8 mouse cellular contexts compared by ENCODE assay signal in the genomic region with DNA sequence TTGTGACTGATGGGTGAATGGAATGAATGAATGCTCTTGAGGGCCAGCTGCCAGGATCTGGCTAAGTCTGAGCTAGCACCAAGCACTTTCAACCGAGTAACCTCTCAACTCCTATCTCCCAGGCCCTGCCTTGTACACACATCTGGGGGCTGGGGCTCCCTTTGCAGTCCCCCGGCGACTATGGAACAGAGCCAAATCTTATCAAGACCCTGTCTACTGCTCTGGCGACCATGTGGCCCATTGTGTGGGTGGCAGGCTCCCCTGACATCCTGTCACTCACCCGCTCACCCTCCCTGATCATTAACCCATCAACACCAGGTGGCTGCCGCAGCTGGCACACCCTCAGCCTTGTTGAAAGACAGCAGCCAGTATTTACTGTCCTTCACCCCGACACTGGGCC. TPM values are rescaled to one million over a fixed set of nuclear protein-coding genes. Genes with fewer than 3 reads are reported as not detected.
DNase-seq lines count a peak whose midpoint lies in the region; ATAC-seq and TF ChIP-seq lines count a peak whose summit lies in the region.
"Had no signal": no experiment of that assay in that cellular context is flagged by ENCODE, and none has a peak within 500 bp of the region (broad histone marks: within the 10 kb centered on the region; RNA-seq: fewer than 3 reads in every experiment).

No protein-coding gene starts in this region.

- H3K9ac ChIP-seq in heart, embryonic 16.5 days (ENCODE audit: low read length), result no peak overlapping the region

- DNase-seq in A20 (ENCODE audit: low read depth, low spot score), result peak; percentile 89
- peak; percentile 78 for DNase-seq in CD4-positive helper T cell, adult 2 months (ENCODE audit: low read depth, low spot score)
- DNase-seq in yolk sac, embryonic 10.5 days (ENCODE audit: low spot score), result no peak
- DNase-seq in right cerebral cortex, postnatal 10 days (ENCODE audit: low spot score in 2 of 2), result no peak
- DNase-seq in gastrocnemius, postnatal 10 days, result no peak
- DNase-seq: gastrocnemius, postnatal 14 days had no signal

- H3K27ac ChIP-seq in heart, embryonic 16.5 days (ENCODE audit: low read length), result peak overlapping the region; percentile 2; the same call in 1 of the 2 replicates

- H3K4me1 ChIP-seq in heart, embryonic 16.5 days (ENCODE audit: control insufficient read depth, insufficient read depth, low read length), result peaks cover 49% of the 10 kb centered on the region

- H3K79me2 ChIP-seq in myocyte (ENCODE audit: control insufficient read depth, insufficient read depth), result peaks cover 29% of the 10 kb centered on the region

- no peak overlapping the region for H3K4me3 ChIP-seq in heart, embryonic 16.5 days (ENCODE audit: low read length)
- H3K4me3 ChIP-seq in myocyte, result no peak overlapping the region

- H3K36me3 ChIP-seq in heart, embryonic 16.5 days (ENCODE audit: control insufficient read depth, insufficient read depth), result no peaks in the 10 kb centered on the region
- H3K36me3 ChIP-seq in myocyte (ENCODE audit: control insufficient read depth, insufficient read depth), result no peaks in the 10 kb centered on the region

- H3K4me2 ChIP-seq in heart, embryonic 16.5 days (ENCODE audit: low read depth, low read length), result no peak overlapping the region
- H3K4me2 ChIP-seq in myocyte (ENCODE audit: low read depth), result peak overlapping the region; percentile 41

- no peak for TF ChIP-seq POLR2A in myocyte (IDR thresholded peaks at IDR 0.05; ENCODE audit: insufficient read length, low read depth)

- H3ac ChIP-seq in myocyte (ENCODE audit: control insufficient read depth, insufficient read length), result no peak overlapping the region

- ATAC-seq in heart, embryonic 16.5 days (replicated peaks; ENCODE audit: extremely low read depth, insufficient read depth, low FRiP score), result no peak

- H3K27me3 ChIP-seq in heart, embryonic 16.5 days (ENCODE audit: control insufficient read depth, insufficient read depth, low read length), result peaks cover 2% of the 10 kb centered on the region; the same call in 1 of the 2 replicates
- H3K27me3 ChIP-seq in myocyte (ENCODE audit: control insufficient read depth, insufficient read depth, insufficient read length), result no peaks in the 10 kb centered on the region

- no peaks in the 10 kb centered on the region for H3K9me3 ChIP-seq in heart, embryonic 16.5 days (replicated peaks; ENCODE audit: control insufficient read depth, low read length)

- WGBS in heart, embryonic 16.5 days, result 10% methylated on average over 7 of the region's 7 CpGs

TF ChIP-seq in myocyte, 11 proteins besides CTCF, POLR2A, EP300 and RAD21:
- peak in 1 of 3 experiments; percentile 86 for TF ChIP-seq MYOD1 (IDR thresholded peaks at IDR 0.05; ENCODE audit: control insufficient read depth in 1 of 3, insufficient read length in 2 of 3, low read depth in 2 of 3)
- TF ChIP-seq MAX (IDR thresholded peaks at IDR 0.05; ENCODE audit: low read depth), result no peak
- TF ChIP-seq MYOG (IDR thresholded peaks at IDR 0.05; ENCODE audit: control insufficient read depth in 1 of 3, insufficient read depth in 1 of 3, insufficient read length in 2 of 3, low read depth in 2 of 3), result peak in 1 of 3 experiments; percentile 41

RNA-seq across cellular contexts. Expression of a gene that starts 1.9 kb away (rescaled TPM):
- polyA plus RNA-seq in heart, embryonic 16.5 days (2015; fragmentation: Nextera tagmentation; extraction: Ambion mirVana), result 4.4 and 5.8 TPM in 2 replicates
- polyA plus RNA-seq in myocyte (2012; fragmentation: generic; extraction: Trizol), result 5.6 TPM
- total RNA-seq in gastrocnemius, postnatal 10 days (2021), result 1 to 10 TPM; 2.5 to 4.4 TPM

RNA-seq across cellular contexts. Expression of a gene that starts 42.8 kb away (rescaled TPM):
- polyA plus RNA-seq in heart, embryonic 16.5 days (2015; fragmentation: Nextera tagmentation; extraction: Ambion mirVana), result not detected in 2 replicates
- not detected for polyA plus RNA-seq in myocyte (2012; fragmentation: generic; extraction: Trizol)
- total RNA-seq in gastrocnemius, postnatal 10 days (2021), result under 1 TPM in 1 of 2 experiments, not detected in 1; 0.47 TPM
- total RNA-seq: gastrocnemius, postnatal 14 days had no signal

RNA-seq across cellular contexts. Expression of a gene that starts 49.1 kb away (rescaled TPM):
- not detected in 2 replicates for polyA plus RNA-seq in heart, embryonic 16.5 days (2015; fragmentation: Nextera tagmentation; extraction: Ambion mirVana)
- 0.07 TPM for polyA plus RNA-seq in myocyte (2012; fragmentation: generic; extraction: Trizol)
- not detected for total RNA-seq in gastrocnemius, postnatal 10 days (2021)
- total RNA-seq: gastrocnemius, postnatal 14 days had no signal

Comparison
In these comparisons a context has a peak if more than half of its experiments do, and no peak if none do; other contexts are left out.
1. DNase-seq: peak in A20 (single experiment) and CD4-positive helper T cell, adult 2 months (single experiment); none in yolk sac, embryonic 10.5 days (single experiment), right cerebral cortex, postnatal 10 days (0 of 2) and gastrocnemius, postnatal 10 days (single experiment).